Mouse (Mus musculus) heart, adult 11 months (tissue): Measurements from ENCODE around the gene Syt9.

Experiments used
- DNase-seq: peaks from one replicate; pipeline ENCODE4 v3.0.0; 2022

The Syt9 gene

DNA sequence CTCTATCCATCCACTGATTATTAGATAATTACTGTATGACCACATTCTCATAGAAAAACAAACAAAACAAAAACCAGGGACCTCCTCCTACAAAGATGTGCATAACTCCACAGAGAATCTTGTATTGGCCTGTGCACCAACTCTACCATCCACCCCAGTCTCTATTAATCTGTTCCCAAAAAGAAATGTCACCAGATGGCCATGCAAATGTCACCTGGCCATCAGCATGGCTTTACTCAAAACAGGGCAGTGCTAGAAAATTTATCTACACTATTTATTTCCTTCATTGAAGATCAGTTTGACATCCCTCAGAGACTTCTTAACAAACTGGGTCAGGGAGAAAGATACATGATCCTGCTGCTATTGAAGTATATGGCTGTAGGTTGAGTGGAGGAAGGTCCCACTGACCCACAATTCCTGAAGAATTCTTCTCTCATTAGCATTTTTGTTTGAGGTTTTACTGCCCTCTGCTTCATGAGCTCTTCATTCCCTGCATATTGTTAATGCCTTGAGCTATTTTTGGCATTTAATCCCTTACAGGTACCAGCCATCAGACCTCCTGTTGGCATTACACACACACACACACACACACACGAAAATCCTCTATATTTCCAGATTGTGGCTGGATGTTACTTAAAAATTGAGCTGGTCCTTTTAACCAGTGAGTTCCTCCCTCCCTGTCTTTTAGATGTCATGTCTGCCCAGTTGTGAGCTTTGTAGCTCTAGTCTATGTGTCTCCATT is 91.3 kb downstream of the Syt9 start:
- no peak for DNase-seq

DNA sequence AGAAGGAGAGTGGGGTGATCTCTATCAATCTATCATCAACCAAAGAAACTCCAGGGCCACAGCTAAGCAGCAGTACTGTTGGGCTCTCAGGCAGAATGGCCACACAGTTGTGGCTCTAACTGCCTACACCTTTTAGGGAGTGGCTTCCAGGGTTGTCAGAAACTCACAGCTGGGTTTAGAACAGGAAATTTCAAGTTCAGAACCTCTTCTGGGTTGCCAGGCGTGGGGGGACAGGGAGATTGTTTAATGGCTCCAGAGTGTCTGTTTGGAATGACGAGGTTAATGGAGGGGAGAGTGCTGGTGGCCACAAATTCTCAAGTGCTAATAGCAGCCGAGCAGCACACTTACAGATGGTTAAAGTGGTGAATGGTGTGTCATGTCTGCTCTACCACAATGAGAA is 92.4 kb downstream of the Syt9 start:
- DNase-seq: no peak

DNA sequence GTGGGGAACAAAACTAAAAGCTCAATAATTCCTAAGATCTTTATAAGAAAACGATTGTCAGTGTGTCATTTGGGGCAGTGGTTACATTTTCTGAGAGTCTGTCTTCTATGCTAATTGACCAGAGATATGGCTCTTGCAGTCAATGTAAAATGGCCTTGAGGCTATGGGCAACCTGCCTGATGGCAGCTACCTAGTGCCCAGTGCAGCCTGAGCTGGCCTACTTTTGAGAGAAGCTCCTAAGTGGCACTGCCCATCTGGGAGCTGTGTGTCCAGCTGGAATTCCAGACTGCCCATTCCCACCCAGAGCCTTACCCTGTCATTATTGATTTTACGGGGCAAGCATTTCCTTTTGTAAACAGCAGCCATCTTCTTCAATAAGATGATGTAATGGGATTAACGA is 94.6 kb downstream of the Syt9 start:
- no peak for DNase-seq

DNA sequence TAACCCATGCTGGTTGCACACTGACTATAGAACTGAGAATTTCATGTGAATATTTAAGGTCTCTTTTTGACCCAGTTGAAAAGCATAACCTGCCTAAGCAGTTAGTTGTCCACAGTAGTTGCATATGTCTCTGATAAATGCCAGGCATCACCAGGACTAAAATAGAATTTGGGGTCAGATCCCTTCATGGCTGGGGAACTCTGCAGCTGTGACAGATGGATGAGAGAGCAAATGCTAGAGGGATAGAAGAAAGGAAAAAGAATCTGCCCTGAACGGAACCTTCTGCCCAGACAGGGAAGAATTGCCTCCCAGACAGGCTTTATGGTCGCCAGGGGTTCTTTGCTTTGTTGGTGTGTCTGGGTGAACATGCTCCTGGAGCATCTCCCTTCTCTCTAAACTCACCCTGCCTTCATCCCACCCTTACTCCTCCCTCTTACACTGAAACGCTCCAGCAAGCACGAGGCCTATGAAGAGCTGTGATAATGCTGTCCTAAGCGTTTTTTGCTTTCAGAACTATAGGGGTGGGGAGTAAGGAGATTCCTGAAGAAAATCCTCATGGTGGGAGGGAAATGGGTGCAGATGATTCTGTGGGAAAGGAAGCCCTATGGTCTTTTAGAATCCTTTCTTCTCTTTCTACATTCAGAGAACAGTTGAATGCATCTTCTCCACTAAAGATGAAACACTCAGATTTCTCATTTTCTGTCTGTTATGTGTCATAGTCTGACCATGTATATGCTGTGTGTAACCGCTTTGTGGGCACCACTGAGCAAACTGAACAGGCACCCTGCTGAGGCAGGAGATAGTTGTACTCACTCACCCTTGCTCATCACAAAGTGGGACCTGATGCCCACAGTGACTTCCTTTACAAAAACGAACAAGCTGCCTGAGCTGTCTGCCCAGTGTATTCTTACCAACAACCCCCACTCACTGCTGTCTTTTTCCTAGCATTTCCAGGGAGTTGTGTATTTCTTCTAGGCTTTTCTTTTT is 108.7 kb downstream of the Syt9 start:
- peak; percentile 81 for DNase-seq

DNA sequence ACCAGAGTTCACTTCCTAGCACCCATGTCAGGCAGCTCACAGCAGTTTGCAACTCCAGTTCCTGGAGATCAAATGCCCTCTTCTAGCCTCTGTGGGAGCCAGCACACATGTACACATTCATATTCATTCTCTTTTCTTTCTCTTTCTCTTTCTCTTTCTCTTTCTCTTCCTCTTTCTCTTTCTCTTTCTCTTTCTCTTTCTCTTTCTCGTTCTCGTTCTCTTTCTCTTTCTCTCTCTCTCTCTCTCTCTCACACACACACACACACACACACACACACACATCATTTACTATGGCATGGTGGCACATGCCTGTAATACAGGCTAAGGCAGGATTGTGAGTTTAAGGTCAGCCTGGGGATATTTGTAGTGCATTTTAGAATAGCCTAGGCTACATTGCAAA is 115.2 kb downstream of the Syt9 start:
- DNase-seq: peak; percentile 46

DNA sequence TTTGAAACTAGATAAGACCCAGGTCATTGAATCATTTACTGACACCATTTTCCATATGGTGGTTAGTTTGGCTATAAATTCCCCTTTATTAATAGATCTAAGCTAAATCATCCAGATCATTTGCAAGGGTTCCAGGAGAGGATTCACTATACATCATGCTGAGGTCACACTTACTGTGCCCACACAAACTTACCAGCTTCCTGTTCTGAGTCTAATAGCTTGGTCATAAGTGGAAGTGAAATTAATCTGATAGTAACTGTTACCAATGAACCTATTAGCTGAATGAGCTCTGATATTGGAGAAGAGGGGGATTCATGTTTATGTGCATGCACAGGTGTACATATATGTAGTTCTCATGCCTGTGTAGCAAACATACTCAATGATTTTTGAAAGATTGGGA is 124.9 kb downstream of the Syt9 start:
- no peak for DNase-seq

DNA sequence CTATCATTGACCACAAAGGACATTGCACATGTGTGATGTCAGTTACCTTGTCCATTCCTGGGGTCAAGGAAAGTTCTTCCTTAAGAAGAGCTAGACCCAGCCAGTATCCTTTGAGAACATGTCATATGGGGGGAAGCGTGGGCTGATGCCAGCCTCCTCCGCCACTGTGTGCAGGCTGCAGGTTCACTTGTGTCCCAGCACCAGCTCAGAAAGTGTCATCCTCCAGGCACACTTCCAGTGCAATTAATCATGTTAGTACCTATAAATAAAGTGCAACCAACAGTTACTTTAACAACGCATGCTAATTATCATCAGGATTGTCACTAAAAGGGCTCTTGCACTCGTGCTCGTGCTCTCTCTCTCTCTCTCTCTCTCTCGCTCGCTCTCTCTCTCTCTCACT is 126.4 kb downstream of the Syt9 start:
- DNase-seq: peak; percentile 50

DNA sequence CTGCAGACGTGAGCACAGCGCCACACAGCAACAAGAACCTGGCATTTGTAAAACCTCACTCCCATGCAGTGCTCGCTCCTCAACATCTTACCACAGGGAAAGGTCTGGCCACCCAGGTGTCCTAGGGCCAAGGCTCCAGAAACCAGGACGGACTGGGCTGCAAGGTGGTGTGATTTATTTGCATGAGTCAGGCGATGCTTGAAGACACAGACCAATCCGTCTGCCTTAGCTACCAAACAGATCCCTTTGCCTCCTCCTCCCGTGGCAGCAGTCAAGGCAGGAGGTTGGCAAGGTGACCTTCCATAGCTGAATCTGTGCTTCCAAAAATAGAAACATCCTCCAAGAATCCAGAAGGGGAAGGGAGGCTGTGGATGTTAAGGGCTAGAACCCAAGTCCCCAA is 130.1 kb downstream of the Syt9 start:
- DNase-seq: peak; percentile 78

DNA sequence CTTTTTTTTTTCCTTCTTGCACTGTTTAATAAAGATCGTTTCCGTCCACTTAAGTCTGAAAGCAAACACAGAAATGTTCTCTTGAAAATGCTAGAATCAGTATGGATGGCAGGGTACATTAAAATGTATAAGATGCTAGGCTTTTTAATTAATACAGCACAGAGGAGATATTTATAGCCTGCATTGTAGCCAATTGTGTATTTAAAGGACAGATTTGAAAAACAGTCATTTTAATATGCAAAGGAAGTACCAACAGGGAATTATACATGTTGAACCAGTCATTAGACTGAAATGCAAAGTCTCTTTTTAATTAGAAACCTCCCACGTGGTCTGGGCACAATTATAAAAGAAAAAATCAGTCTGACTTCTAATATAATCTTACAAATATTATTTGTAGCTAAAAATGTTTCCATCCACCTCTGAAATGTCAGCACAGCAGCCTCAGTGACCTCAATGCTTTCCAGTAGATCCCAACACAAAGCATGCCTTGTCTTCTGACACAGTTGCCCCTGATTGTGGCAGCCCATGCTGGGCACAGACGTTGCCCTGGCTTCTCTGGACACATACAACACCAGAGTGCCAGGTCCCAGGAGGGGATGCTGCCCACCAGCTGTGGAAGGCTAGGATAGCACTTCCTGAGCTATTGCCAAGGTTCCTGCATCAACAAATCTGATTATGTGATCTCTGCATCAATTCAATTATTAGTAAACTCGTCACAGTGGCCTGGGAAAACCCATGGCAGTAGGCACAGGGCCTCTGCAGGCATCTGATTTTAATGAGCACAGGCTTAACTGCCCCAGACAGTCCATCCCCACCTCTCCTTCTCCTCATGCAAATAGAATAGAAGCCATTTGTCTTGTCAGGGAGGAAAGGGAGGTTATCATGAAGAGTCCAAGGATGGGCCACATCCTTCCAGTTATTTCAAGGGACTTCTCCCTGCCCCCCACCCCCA is 134.5 kb downstream of the Syt9 start:
- peak; percentile 75 for DNase-seq

DNA sequence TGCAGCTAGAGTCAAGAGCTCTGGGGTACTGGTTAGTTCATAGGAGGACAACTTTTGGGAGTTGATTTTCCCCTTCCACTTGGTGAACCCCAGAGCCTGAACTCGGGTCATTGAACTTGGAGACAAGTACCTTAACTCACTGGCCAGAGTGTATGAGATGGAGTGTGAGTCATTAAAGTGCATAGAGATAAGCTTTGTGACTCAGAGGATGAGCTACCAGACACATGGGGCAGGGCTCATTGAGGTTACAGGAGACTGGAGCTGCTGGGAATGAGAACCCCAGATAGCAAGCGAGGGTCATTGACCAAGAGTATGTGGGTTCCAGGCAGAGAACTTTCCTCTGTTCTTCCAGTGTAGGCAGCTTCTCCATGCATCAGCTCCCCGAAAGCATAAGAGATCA is 137.4 kb downstream of the Syt9 start:
- no peak for DNase-seq

DNA sequence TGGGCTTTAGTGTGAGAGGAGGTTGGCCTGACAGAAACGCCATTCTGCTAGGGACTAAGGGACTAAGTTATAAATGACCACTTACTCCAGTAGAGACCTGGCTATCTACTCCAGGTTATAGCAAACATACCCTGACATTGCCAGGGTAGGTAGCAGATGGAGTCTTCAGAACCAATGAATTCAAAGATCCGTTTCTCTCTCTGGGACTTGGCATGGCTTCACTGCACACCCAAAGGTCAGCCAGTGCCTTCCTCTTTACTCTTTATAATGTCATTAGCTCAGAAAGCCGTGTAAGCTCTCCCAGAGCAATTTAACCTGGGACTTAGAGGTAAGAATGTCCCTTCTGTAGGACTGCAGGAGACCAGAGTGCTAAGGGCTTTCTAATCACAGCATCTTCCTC is 139.2 kb downstream of the Syt9 start:
- no peak for DNase-seq

DNA sequence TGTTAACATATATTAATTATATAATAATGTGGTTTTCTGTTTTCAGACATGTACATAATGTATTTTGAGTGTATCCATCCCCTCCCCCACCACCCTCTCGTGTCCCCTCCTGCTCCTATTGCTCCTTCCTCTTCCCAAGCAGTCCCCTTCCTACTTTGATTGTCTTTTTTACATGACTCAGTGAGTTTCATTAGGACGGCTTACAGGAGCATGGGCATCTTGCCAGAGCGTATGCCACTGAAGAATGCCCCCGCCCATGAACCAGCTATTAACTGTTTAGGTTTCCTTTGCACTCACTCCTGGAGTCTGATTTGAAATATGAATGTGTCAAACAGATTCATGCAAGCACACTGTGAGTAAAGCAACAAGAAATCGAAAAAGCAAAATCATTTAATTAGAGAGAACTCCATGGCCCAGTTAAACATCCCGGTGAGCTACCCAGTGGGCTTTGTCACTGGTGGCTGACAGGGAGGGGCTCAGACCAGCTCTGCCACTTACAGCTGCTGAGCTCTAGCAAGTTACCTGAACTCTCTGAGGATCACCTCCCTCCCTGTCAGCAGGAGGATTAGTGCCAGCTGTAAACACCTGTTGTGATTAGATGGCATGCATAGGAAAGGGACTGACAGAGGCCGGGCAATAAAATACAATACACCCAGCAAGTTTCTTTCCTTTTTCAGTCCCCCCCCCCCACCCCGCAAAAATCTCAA is 146.3 kb downstream of the Syt9 start:
- no peak for DNase-seq

DNA sequence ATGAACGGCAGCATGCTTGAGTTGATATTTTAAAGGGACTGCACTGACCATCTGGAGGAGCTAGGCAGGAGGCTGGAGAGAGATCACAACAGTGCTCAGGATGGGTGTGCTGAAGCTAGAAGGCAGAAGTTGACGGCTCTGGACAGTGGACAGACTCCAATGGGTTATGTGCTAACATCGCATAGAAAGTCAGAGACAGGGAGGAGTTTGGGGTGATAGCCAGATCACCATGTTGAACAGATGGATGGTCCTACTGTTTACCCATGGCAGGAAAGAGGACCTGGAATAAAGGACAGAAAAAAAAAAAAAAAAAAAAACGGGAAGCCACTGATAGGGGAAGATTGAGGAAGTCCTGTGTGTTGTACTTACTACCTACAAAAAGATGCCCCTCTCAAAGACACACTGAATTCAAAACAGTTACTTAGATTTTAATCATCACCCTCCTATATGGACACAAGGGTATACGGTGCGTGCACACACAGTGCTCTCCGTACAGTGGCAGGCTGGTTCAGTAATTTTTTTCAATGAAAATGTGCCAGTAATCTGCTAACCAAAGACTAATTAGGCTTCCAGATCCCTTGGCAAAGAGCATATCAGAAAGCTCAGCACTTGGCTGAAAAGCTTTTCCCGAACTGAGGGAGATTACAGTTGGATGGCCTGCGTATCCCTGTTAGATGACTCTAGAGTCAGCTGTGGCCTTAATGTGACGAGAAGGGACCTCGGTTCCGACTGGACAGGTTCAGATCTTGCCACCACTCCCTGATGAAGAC is 148.9 kb downstream of the Syt9 start:
- no peak for DNase-seq

DNA sequence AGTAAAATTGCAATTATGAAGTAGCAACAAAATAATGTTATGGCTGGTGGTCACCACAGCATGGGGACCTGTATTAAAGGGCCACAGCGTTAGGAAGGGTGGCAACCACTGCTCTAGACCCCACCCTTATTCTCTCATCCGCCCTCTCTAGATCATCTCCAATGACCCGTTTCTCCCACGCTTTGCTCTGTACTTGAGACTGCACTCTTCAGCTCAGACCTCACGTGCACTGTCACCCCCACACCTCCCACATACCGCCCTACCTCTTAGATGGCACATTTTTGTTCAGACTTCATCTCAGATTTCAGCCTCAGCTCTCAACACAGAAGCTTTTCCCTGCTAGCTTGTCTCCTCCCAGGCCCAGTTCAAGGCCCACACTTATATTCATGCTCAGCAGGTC is 150.9 kb downstream of the Syt9 start:
- no peak for DNase-seq

DNA sequence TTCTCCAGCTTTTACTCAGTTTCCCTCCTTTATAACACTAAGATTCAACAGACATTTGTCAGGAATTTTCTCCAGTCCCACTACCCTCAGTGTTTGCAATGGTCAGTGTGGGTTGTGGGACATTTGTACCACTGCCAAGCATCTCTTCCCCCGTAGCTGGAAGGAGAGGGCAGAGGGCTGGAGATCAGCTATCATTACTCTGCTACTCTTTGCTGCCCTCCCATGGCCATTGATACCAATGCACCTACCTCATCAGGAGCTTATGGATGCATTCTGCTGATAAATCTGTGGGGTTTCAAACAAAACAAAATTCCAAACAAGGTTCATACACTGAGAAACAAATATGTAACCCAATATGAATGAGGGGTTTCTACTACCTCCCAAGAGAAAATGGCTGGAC is 155.8 kb downstream of the Syt9 start:
- DNase-seq: no peak

DNA sequence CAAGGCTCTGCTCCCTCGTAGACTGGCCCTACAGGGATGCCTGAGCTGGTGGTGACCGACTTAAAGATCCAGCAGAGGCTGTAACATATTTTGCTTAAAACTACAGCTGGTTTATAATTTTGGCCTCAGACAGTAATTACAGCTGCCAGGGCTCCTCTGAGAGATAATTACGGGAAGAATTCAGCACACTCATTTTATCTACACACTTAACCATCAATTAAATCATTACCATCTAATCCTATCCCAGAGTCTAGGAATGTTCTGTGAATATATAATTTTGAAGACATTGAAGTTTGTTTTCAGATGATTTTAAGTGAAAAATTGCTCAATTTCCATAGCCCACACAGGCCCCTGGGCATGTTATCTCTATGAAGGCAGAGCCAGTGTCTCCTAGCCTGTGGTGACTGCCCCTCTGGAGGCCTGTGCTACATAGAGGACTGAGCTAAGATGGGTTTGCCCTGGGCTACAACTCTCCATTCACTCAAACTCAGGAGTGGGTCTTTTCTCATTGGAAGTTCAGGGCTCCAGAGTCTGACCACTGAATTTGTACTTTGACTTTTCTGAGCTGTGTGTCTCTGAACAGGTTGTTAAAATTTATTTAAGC is 157.7 kb downstream of the Syt9 start:
- DNase-seq: no peak

DNA sequence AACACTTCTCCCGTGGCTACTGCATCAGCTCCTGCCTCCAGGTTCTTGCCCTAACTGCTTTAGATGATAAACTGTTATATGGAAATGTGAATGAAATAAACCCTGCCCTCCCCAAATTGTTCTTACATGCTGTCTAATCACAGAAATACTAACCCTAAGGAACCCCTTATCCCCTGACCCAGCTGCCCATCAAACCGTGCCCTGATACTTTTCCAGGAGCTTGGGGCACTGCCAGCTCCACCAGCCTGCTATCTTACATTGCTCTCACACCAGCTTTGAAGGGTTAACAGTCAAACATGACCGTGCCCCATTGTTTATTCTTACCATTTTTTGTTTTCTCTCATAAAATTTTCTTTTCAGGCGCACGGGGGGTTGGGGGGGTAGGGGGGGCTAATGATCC is 158.8 kb downstream of the Syt9 start:
- DNase-seq: no peak

DNA sequence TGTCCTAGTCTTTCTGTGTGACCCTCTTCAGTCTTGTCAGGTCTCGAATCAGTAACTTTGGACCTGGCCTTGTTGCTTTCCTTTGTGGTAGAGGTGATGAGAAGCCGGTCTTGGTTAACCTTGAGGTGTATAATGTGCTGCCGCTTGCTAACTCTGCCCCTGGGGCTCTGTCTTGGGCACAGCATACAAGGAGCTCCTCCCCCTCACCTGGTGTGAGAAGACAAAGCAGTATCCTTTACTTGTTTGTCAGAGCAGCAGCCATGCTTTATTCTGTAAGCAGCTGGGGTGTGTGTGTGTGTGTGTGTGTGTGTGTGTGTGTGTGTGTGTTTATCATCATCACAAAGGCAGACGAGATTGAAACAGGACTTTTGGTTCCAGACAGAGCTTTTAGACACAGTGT is 164.8 kb downstream of the Syt9 start:
- DNase-seq: no peak

DNA sequence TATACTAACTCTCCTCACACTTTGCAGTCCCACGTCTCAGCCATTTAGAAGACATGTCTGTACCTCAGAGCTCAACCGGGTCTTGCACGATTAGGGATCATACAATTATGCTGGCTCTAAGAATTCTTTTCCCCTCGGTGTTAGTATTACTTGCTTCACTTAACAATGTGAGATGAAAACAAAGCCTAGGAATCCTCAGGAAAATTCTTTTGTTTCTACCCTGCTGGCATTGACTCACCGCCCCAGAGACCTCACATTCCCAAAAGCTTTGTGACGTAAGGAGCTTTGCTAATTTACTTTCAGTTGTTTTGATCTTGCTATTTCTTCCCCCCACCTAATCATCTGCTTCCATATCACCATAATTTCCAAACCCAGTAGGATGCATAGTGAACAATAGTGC is 166.0 kb downstream of the Syt9 start:
- DNase-seq: no peak

DNA sequence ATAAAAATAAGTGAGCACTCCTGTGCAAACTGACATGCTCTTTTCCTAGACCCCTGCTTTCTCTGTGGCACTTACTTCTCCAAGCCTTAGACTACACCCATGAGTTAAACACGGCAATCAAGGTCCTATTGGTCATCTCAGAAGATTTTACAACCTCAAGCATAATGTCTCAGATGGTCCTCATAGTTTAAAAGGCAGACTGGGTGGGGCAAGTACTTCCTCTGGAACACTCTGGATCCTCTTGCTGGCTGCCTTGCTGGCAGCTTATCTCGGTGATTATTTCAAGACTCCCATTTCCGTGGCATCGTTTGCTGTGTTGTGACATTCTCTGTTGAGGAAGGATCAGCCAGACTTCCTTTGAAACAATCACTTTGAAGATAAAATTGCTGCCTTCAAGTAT is 169.5 kb downstream of the Syt9 start:
- DNase-seq: peak; percentile 40

DNA sequence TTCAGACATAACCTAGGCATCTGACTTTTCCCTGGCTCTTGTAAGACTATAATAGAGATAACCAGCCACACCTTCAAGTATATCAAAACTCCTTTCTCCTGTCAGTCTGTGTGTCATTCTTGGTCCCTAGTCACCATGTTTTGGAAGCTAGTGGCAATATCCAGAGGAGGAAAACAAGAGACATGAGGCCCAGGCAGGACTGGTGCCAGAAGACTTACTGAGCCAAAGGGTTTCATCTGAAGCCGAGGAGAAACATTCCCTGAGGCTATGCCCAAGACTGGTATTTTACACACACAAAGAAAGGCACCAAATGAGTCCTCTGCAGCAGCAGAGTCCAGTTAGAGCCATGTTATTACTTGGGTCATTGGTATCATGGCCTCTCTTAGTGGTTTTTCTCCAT is 174.5 kb downstream of the Syt9 start:
- peak; percentile 66 for DNase-seq
